Mouse (Mus musculus) erythroblast, adult 5-6 weeks (primary cell): ENCODE data around the gene Grin3a. TPM values are rescaled to one million over a fixed set of nuclear protein-coding genes. Genes with fewer than 3 reads are reported as not detected.
A peak's percentile ranks its signal among the peaks of the same experiment; 100 is the strongest.
"Not testable (repeated sequence)": the region's sequence is repeated elsewhere in the genome, so short reads cannot be mapped to it uniquely, and the experiment has no call there.

Source experiments
- ATAC-seq: replicated peaks from 2 replicates; pipeline ENCODE4 v1.8.0; 2016; ENCODE audit warnings: moderate number of reproducible peaks, mild to moderate bottlenecking, moderate TSS enrichment, inconsistent platforms; ENCODE audit not compliant: poor library complexity, low FRiP score, severe bottlenecking
- total RNA-seq, 2 experiments: library from RNA; stranded (forward) in 1 of 2; stranded (reverse) in 1 of 2; fragments of 150-400 nt in 1 of 2; fragments of 200-764, 138-1000 nt in 1 of 2; gene quantifications; 2 replicates each; pipeline versions ENCODE4 v1.2.3 to v1.2.4; 2015 to 2017; ENCODE audit warnings: low replicate concordance in 2 of 2

Grin3a gene
- total RNA-seq, 2 experiments from 2014 or later: not detected

DNA sequence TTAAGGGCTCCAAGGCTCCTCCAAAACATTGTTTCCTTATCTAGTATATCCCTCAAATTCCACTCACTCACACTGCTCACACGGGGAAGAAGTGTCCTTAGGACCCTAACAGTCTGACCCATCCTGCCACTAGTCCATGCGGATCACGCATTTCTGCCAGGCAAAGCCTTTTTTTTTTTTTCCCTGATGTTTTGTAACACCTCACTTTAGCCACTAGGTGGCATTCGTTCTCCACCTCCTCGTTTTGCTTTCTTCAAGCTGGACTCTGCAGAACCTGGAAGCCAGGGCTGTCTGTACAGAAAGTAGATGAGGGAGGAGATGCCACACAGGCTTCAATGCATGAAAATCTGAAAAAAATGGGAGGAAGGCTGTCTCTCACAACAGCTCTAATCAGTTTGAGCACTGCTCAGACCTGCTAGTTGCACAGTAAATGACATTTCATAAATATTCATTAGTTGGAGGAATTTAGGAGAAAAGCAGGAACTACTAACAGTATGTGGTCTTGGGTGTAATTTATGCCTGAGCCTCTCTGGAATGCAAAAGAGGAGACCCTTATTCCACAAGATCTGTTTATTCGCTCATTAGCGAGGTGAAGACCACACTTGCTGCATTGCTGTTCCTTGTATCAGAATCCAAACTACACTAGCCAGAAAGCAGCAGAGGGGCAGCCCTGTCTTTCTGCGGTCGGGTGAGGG lies 156.8 kb downstream of the Grin3a start:
- ATAC-seq: peak; percentile 64

GRCm38 (mm10) chr4:49681812-49682211 lies 163.7 kb downstream of the Grin3a start, which contains the start of gene Ppp3r2:
TSS of gene Ppp3r2 (minus strand) at chr4:49682024.
- no peak for ATAC-seq

DNA sequence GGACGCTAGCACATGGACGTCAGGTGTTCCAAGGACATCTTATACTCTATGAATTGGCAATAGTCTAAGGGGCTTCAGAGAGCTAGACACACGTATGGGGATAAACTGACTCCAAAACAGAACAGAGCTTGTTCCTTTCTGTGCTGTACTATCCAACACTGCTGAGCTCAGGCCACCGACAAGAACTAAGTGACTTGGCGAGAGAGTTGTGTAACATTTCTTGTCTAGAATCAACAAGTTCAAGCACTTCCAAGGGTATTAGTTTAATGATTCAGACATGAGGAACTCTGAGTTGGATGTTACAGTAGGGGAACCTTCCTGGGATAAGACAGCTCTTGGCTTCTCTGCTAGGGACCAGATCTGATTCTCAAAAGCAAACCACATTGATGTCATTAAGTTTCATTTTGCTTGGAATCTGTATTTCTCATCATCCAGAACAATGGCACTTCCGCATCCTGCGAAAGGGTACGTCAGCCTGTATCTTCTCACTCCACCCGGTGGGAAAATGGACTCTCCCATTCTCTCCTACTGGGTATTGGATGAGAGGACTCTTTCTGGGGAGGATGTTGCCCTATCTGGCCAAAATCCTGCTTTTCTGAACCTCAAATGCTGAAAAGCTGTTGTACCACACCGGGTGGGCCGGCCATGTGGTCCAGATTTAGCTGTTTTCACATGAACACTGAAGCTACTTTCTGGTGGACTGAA lies 165.2 kb downstream of the Grin3a start:
- ATAC-seq: no peak

GRCm38 (mm10) chr4:49676790-49677189 lies 168.8 kb downstream of the Grin3a start:
- no peak for ATAC-seq

GRCm38 (mm10) chr4:49676071-49676470 lies 169.5 kb downstream of the Grin3a start:
- ATAC-seq: no peak

DNA sequence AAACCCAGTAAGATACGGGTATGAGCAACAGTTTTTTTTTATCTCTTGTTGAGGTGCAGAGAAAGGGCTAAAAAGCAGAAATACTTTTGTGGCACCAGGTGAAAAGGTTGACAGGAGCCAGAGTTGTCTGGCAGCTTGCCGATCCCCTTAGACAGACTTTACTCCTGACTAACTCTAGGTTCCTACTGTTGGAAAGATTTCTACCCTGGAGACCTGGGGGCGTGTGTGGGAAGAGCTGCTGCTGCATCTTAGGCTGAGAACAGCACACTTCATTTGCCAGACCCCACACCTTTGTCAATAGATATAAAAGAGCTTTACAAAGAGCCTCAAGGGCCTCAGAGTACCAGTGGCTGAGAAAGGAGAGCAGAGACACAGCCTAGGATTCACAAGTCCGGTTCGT lies 180.7 kb downstream of the Grin3a start:
- no peak for ATAC-seq

DNA sequence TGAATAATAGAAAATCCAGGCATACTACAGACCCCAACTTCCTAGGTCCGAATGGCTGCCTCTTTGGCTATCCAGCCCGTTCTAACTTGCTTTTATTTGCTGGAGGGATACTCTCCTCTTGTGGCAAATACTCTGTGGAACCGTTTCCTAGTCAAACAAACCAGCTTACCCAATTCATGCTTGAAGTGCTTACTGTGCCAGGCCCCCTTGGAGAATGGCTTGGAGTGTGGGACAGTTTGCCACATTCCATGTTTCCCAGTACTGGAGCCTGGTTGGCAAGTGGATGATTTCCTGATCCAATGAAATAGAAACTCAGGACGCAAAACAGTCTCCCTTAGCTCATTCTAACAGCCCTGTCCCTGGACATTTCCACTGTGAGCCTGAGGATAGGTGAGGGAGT lies 183.3 kb downstream of the Grin3a start:
- ATAC-seq: no peak

DNA sequence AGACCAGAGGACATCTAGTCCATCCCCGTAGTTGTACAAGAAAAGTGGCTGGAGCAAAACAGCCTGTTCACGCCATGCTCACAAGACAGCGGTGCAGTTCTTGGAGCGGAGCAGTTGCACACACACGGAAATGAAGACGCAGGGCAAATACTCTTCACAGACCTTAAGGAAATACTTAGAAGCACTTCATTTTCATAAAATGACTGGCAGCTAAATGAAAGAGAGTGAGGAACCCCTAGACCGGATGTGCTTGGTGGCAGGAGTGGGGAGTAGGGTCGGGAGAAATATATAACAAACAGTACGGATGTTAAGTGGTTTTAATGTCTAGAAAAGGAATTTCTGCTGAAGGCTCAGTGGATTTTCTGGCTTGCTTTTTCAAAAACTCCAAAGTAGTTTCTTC lies 183.9 kb downstream of the Grin3a start:
- ATAC-seq: no peak

GRCm38 (mm10) chr4:49659421-49659820 lies 186.1 kb downstream of the Grin3a start:
- ATAC-seq: no peak

GRCm38 (mm10) chr4:49639913-49640312 lies 205.6 kb downstream of the Grin3a start:
- ATAC-seq: peak; percentile 85

DNA sequence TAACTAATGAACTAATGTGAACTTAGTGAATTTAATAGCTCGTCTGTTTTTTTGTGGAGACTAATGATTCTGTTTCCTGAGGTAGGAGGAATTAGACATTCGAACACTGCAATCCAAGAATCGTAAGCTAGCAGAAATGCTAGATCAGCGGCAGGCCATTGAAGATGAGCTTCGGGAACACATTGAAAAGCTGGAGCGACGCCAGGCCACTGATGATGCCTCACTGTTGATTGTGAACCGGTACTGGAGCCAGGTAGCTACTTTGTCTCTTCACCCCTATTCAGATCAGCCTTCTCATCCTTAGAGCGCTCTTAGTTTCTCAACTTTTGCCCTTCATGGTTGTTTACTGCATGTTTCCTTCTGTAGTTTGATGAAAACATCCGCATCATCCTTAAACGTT lies 207.7 kb downstream of the Grin3a start:
- no peak for ATAC-seq

GRCm38 (mm10) chr4:49632139-49632481 lies 213.4 kb downstream of the Grin3a start:
- peak; percentile 79 for ATAC-seq

- peak; percentile 96 for ATAC-seq
These were observed 214.0 kb downstream of the Grin3a start, which contains the start of gene Rnf20 for GRCm38 (mm10) chr4:49631319-49632138. TSS of gene Rnf20 (plus strand) at chr4:49632006.

GRCm38 (mm10) chr4:49628941-49629340 lies 216.6 kb downstream of the Grin3a start:
- ATAC-seq: no peak

- 0 out of 2 replicates have a peak, but pooled peaks have one; percentile 46 for ATAC-seq
These were observed 218.6 kb downstream of the Grin3a start for GRCm38 (mm10) chr4:49626973-49627372.

DNA sequence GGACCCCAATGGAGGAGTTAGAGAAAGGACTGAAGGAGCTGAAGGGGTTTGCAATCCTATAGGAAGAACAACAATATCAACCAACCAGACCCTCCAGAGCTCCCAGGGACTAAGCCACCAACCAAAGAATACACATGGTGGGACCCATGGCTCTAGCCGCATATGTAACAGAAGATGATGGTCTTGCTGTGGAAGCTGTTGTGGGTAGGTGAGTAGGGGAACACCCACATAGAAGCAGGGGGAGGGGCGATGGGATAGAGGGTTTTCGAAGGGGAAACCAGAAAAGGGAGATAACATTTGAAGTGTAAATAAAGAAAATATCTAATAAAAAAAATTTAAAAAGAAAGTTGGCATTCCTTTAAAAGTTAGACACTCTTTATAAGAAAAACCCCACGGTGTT lies 220.6 kb downstream of the Grin3a start:
- not testable (repeated sequence) for ATAC-seq

GRCm38 (mm10) chr4:49623916-49624315 lies 221.6 kb downstream of the Grin3a start:
- no peak for ATAC-seq

DNA sequence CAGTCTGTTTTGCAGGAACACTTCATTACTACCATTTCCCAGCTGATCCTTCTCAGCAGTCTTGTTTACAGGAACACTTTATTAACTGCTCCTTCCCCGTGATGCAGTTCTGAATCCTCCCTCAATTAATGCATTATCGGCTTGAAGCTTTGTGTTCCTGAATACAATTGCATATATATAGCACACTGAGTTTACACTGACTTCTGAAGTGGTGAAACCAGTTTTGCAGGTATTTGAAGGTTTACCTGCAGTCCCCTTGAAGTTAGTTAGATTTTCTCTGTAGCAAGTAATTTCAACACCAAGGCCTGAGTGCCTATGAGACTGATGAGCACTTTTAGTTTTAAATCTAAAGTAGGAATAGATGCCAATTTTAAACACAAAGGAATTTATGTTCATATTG lies 223.3 kb downstream of the Grin3a start:
- no peak for ATAC-seq

DNA sequence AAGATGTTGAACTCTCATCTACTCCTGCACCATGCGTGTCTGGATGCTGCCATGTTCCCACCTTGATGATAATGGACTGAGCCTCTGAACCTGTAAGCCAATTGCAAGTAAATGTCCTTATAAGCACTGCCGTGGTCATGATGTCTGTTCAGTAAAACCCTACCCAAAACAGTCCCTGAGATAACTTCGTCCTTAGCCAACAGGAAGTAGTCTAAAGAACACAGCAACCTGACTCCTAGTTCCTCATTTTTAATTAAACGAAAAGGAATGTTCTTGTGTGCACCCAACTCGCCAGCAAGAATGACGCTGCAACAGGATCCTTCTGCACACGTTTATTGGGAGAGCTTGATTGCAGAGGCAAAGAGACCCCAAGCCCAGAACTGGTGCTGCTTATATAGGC lies 225.7 kb downstream of the Grin3a start:
- not testable (repeated sequence) for ATAC-seq

- ATAC-seq: no peak
These were observed 228.6 kb downstream of the Grin3a start for GRCm38 (mm10) chr4:49616924-49617323.
